Mouse (Mus musculus): Measurements from ENCODE around the gene Tmem229b.
"Not testable (repeated sequence)": the region's sequence is repeated elsewhere in the genome, so short reads cannot be mapped to it uniquely, and the experiment has no call there.

Tmem229b gene

DNA sequence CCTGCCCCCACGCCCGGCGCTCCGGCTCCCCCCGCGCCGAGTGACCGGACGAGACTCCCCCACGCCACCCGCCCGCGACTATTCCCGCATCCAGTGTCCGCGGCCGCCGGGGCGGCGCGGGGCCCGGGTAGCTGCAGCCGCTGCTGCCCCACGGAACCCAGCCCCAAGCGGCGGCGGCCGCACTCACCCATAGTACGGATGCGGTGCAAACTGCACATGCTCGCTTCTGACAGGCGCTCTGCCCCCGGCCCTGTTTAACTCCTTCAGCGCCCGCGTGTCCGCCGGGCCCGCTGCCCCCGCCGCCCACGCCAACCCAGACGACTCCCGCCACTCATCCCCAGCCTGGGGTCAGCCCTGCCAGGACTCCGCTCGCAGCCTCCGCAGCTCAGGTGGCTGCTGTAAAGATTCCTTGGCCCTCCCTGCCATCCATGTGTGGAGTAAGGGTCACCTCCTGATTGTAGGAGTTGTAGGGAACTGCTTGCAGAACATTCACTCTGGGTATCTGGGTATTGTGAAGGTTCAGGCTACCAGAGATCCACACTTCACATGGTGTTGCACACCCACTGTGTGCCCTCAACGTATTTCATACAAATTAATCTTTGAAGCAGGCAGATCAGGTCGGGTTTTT, at the start of gene Tmem229b:
Gene Tmem229b, minus strand, starts transcription at position 502 of the 628 bp plus-strand sequence.
- peak; percentile 81 for DNase-seq

DNA sequence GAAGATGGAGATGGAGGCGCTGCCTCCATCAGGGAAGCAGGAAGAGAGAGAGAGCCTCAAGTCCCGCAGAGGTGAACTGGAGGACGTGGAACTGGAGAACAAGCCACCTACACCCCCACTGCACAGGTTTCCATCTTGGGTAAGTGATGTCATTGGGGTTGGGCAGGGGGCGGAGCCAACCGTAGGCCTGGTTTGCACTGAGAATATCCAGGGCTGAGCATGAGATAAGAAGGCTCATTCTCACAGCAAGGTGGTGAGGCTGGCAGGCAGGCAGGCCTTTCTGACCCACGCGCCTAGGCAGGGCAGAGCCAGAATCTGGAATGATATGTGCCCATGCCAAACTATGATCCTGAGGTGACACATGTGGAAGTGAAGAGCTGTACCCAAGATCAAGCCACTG, 47.8 kb upstream of the Tmem229b start:
- DNase-seq: no peak

DNA sequence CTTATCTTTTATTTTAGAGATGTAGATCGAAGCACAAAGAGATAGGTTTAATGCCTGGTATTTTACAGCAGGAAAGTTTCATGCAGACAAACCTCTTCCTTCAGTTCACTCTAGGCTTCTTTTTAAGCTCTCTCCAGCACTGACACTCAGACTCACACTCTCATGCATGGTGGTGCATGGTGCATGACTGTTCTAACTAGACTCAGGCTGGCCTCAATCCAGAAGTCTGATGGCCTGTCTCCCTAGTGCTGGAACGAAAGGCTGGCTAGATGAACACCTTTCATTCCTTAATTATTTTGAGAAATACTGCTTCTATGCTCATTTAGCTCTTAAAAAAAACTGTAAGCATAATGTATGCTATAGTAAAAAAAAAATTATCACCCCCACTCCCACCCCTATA, 44.6 kb upstream of the Tmem229b start:
- DNase-seq: no peak

- DNase-seq: no peak
These were observed 43.3 kb upstream of the Tmem229b start for GRCm38 (mm10) chr12:79050545-79051212.

DNA sequence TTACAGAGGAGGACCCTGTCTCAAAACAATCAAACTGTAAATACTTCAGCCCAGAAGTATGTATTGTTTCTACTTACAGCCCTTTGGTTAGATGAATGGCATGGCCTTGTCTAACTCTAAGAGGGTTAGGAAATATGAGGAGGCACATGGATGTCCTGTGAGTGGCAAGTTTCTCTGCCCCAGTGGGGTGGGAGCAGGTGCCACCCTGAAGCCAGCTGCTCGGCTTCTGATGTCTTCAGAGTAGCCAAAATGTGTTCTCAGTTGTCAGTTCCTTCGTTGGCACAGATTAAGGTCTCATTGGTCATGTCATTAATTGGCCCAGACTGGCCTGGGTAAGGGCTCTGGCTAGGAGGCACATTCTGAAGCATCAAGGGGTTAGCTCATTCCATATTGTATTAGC, 42.4 kb upstream of the Tmem229b start:
- no peak for DNase-seq

DNA sequence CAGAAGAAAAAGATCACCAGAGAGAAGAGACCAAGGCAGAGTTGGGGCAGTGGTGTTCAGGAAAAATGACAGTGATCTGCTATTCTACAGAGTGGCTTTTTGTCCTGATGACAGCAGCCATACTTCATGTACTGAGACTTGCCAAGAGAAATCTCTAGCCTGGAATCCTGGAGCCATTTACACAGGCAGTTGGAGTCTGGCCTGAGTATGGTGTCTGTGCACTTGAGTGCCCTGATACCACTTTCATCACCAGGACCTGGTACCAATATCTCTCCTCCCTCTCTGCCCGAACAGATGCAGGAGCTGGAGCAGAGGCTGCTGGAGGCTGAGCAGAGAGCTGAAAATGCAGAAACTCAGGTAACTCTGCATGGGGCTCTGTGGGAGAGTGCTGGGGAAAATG, 41.5 kb upstream of the Tmem229b start:
- DNase-seq: no peak

GRCm38 (mm10) chr12:79047203-79047602, 39.8 kb upstream of the Tmem229b start:
- DNase-seq: no peak

DNA sequence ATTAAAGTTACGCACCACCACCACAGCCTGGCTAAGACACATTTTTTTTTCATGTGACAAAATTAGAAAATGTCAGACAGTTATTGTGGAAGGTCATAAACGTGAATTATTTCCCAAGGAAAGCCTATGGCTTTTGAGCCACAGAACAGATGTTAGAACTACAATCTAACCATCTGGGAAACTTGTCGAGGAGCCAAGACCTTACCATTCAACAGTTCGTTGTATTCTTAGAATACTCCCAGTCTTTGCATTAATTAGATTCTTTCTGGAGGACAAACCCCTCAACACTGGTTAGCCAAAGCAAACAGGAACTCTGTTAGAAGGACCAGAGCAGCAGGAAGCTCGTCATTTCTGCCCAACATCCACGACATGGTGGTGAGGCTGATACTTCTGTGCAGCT, 38.7 kb upstream of the Tmem229b start:
- no peak for DNase-seq

DNA sequence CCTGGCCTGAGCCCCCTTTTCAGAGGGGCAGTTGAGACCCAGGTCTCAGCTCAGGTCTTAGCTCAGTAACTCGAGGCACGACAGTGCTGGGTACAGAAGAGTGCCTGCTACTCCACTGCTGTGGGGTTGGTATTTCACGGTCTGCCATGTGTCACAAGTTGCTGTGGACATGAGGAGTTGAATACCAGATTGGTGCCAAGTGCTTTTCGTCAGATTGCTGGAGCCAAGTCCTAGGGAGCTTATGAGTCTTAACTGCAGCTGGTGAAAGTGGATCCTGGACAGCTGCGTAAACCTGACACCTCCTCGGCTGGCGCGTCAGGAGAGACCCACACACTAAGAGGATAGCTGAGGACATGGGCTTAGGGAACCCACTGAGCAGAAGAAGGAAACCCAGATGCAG, 37.2 kb upstream of the Tmem229b start:
- DNase-seq: no peak

- DNase-seq: no peak
These were observed 34.0 kb upstream of the Tmem229b start for GRCm38 (mm10) chr12:79041436-79041835.

DNA sequence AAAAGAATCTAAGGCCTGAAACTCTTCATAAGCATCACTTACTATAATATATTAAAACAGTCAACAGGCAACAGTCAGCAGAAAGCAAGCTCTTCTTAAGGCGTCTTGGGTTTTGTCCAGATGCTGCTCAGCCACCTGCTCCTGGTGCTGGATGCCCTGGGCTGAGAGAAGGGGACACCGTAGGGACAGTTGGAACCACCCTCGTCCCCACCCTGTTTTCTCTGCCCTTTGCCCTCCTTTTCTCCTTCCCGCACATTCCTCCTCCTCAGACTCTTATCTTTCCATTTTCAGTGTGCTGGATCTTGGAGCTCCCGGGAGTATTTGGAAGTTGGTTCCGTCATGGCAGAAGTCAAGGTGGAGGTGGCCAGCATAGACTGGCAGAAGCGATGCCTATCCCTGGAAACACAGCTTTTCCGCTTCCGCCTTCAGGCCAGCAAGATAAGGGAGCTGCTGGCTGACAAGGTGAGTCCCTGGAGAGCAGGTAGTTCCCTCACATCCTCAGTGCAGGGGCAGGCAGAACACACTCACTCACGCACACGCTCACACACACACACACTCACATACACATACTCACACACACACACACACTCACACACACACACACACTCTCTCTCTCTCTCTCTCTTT, 32.9 kb upstream of the Tmem229b start:
- DNase-seq: no peak

GRCm38 (mm10) chr12:79039708-79040107, 32.3 kb upstream of the Tmem229b start:
- DNase-seq: no peak

- no peak for DNase-seq
These were observed 27.9 kb upstream of the Tmem229b start for GRCm38 (mm10) chr12:79035349-79035748.

- DNase-seq: no peak
These were observed 26.9 kb upstream of the Tmem229b start for GRCm38 (mm10) chr12:79034331-79034730.

DNA sequence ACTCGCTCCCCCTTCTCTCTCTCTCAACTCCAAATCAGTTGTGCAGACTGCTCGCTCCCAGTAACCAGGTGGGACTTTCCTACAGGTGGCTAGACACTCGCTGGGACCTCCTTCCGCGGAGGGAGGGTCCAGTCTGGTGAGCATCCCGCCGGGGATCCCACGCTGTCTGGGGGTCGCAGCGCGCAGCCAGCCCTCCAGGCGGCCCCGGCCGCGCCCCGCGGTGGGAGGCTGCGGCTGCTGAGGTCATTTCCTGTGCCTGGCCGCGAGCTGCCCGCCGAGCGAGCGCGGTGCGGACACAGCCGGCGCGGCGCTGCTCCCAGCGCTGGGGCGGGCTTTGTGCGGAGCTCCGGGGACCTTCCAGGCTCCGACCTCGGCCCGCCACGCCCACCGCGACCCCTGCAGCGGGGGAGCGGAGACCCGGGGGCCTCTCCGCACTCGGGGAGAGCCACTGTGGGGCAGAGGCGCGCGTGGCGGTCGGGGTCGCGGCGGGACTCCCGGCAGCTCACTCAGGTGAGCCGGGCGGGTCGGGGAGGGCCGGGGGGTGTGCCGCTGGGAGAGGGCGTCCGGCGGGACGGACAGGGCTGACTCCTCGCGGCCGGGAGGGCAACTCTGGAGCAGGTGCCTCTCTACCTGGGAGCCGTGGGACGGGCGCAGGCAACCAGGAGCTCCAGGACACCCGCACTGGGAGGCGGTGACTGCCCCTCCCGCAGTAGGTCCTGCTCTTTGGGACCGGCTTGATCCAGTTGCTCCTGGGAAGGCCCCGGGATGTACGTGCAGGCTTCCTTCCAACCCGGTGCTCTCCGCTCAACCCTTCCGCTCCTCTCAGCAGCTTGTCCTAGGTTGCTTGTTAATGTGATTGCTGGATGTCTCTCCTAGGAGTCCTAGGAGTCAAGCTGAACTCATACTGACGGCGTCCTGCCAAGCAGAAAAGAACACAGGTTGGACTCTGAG, 21.8 kb upstream of the Tmem229b start, which contains the start of gene Plekhh1:
Gene Plekhh1, plus strand, starts transcription at position 253 of the 951 bp plus-strand sequence.
- DNase-seq: peak; percentile 49

GRCm38 (mm10) chr12:79027526-79027925, 20.1 kb upstream of the Tmem229b start:
- not testable (repeated sequence) for DNase-seq

- peak; percentile 82 for DNase-seq
These were observed 15.5 kb upstream of the Tmem229b start for GRCm38 (mm10) chr12:79022882-79023281.

- no peak for DNase-seq
These were observed 14.5 kb upstream of the Tmem229b start for GRCm38 (mm10) chr12:79021902-79022301.

GRCm38 (mm10) chr12:79017994-79018399, 10.6 kb upstream of the Tmem229b start:
- no peak for DNase-seq

DNA sequence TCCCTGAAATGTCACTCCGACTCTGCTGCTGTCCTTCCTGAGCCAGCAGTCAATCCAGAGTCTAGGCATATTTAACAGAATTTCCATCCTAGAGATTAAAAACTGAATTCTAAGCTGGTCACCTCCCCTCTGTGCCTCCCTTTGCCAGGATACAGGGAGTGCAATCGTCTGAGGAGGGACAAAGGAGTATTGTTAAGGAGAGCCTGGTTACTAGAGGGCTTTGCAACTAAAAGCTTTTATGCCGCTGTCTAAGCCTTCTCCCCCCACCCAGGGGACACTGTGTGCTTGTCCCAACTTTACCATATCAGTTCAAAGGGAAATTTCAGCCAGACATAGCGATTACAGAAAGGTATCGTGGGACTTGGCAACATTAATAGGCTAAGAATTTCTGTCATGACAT, 8.7 kb upstream of the Tmem229b start:
- DNase-seq: no peak

- no peak for DNase-seq
These were observed 3.1 kb upstream of the Tmem229b start for GRCm38 (mm10) chr12:79010569-79010968.

DNA sequence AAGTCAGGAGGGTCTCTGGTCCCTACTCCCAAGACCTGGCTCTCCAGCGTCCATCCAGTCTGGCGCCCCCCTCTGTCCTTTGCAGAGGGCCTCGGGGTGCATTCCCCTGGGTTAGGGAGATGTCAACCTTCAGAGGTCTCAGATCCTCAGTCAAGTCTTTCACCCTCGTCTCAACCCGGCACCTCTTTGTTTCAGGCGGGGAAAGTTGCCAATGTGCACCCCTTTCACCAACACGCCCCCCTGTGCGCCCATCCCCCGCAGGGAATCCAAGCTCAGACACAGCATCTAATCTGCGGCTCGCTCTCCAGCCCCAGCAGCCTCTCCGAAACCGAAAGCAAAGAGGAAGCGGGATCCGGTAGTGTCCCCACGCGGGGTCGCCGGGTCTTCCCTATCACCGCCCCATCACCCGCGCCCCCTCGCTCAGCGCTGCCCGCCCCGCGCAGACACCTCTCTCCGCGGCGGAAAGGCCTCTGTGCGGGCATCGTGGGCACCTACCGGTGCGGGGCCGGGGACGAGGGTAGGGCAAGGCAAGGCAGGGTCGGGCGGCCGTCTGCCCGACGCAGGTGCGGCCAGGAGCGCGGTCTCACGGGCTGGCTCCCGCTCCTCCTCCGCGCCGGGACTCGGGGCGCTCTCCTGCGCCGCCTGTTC, 825 bp downstream of the Tmem229b start:
- DNase-seq: peak; percentile 83
